In the genomic region with DNA sequence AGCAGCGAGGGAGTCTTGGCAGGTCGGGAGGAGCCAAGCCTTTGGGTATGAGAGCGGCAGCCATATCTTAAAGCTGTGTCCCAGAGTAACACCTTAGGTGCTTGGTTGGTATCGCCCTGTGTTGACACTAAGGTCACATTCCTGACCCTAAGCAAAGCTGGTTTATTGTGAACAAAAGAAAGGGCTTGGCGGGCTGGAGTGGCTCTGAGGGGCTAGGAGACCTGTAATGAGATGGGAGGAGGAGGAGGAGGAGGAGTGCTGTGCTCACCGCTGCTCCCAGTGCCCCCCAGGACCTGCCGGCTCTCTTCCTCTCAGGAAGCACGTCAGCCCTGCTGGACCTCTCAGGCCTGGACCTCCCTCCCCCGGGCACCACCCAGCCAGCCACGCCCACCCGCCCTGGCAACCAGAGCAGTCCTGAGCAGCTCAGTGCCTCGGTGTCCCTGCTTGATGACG, we compare ENCODE assay signal across 15 mouse cellular contexts. TPM values are rescaled to one million over a fixed set of nuclear protein-coding genes. Genes with fewer than 3 reads are reported as not detected.
DNase-seq lines count a peak whose midpoint lies in the region; ATAC-seq and TF ChIP-seq lines count a peak whose summit lies in the region.
"Had no signal": no experiment of that assay in that cellular context is flagged by ENCODE, and none has a peak within 500 bp of the region (broad histone marks: within the 10 kb centered on the region; RNA-seq: fewer than 3 reads in every experiment).

No protein-coding gene starts in this region.

- 39% methylated on average over 13 of the region's 13 CpGs for WGBS in hindbrain, embryonic 13.5 days
- 30% methylated on average over 13 of the region's 13 CpGs for WGBS in hindbrain, embryonic 14.5 days
- WGBS in embryonic facial prominence, embryonic 15.5 days: 47% methylated on average over 12 of the region's 13 CpGs
- WGBS in lung, embryonic 14.5 days: 21% methylated on average over 13 of the region's 13 CpGs

- H3K9me3 ChIP-seq in hindbrain, embryonic 13.5 days: no peaks in the 10 kb centered on the region
- H3K9me3 ChIP-seq in hindbrain, embryonic 14.5 days (ENCODE audit: control insufficient read depth, low read length): no peaks in the 10 kb centered on the region
- H3K9me3 ChIP-seq in G1E (replicated peaks): no peaks in the 10 kb centered on the region
- no peaks in the 10 kb centered on the region for H3K9me3 ChIP-seq in embryonic facial prominence, embryonic 15.5 days (replicated peaks)
- no peaks in the 10 kb centered on the region for H3K9me3 ChIP-seq in lung, embryonic 14.5 days (ENCODE audit: low read depth, low read length)

- no peak overlapping the region for H3K4me2 ChIP-seq in hindbrain, embryonic 13.5 days
- H3K4me2 ChIP-seq in hindbrain, embryonic 14.5 days (replicated peaks): no peak overlapping the region
- no peak overlapping the region for H3K4me2 ChIP-seq in embryonic facial prominence, embryonic 15.5 days (replicated peaks)
- 0 out of 2 replicates have a peak overlapping the region, but pooled peaks have one; percentile 23 for H3K4me2 ChIP-seq in lung, embryonic 14.5 days

- 0 out of 2 replicates have a peak overlapping the region, but pooled peaks have one; percentile 48 for H3K27ac ChIP-seq in hindbrain, embryonic 13.5 days
- H3K27ac ChIP-seq in hindbrain, embryonic 14.5 days: no peak overlapping the region
- H3K27ac ChIP-seq in embryonic facial prominence, embryonic 15.5 days (replicated peaks): 0 out of 2 replicates have a peak overlapping the region, but pooled peaks have one; percentile 19
- H3K27ac ChIP-seq in lung, embryonic 14.5 days (ENCODE audit: low read depth): peak overlapping the region; percentile 58; the same call in 1 of the 2 replicates

- DNase-seq in hindbrain, embryonic 14.5 days (ENCODE audit: low spot score): no peak
- no peak for DNase-seq in G1E (ENCODE audit: low spot score)
- DNase-seq in lung, embryonic 14.5 days: peak; percentile 31
- DNase-seq in natural killer cell, adult 2 months (ENCODE audit: low spot score in 2 of 2): no peak
- no peak for DNase-seq in ovary, postnatal 10 days (ENCODE audit: low spot score)
- DNase-seq in frontal cortex, postnatal 14 days (ENCODE audit: low spot score in 2 of 2): no peak
- DNase-seq: adrenal gland, postnatal 14 days; cerebellum, adult 2 months; kidney, adult 11 months had no signal

- TF ChIP-seq CTCF in G1E (IDR thresholded peaks at IDR 0.05; ENCODE audit: low read depth, low read length): no peak
- no peak for TF ChIP-seq CTCF in lung, embryonic 14.5 days (IDR thresholded peaks at IDR 0.05; ENCODE audit: low read depth)

- no peak for ATAC-seq in hindbrain, embryonic 13.5 days (ENCODE audit: low FRiP score)
- no peak for ATAC-seq in hindbrain, embryonic 14.5 days (ENCODE audit: low FRiP score)
- ATAC-seq in G1E (ENCODE audit: extremely low read depth, insufficient number of reproducible peaks, low FRiP score, poor library complexity, severe bottlenecking): no peak
- no peak for ATAC-seq in embryonic facial prominence, embryonic 15.5 days (ENCODE audit: insufficient number of reproducible peaks, low FRiP score, low TSS enrichment, low read depth)
- peak; percentile 48 for ATAC-seq in lung, embryonic 14.5 days (ENCODE audit: insufficient read depth)

- H3K27me3 ChIP-seq in hindbrain, embryonic 13.5 days: no peaks in the 10 kb centered on the region
- H3K27me3 ChIP-seq in hindbrain, embryonic 14.5 days (ENCODE audit: control insufficient read depth, insufficient read depth, low read length): no peaks in the 10 kb centered on the region
- no peaks in the 10 kb centered on the region for H3K27me3 ChIP-seq in G1E (ENCODE audit: insufficient read depth, low read length)
- H3K27me3 ChIP-seq in embryonic facial prominence, embryonic 15.5 days: no peaks in the 10 kb centered on the region
- H3K27me3 ChIP-seq in lung, embryonic 14.5 days (ENCODE audit: insufficient read depth, low read length): no peaks in the 10 kb centered on the region

- H3K4me3 ChIP-seq in hindbrain, embryonic 13.5 days: no peak overlapping the region
- no peak overlapping the region for H3K4me3 ChIP-seq in hindbrain, embryonic 14.5 days (replicated peaks; ENCODE audit: low read length)
- H3K4me3 ChIP-seq in G1E (ENCODE audit: low read depth, low read length): peak overlapping the region; percentile 63; the same call in 1 of the 2 replicates
- no peak overlapping the region for H3K4me3 ChIP-seq in embryonic facial prominence, embryonic 15.5 days (replicated peaks)
- no peak overlapping the region for H3K4me3 ChIP-seq in lung, embryonic 14.5 days (ENCODE audit: low read depth, low read length)
- H3K4me3 ChIP-seq: erythroblast, embryonic 14.5 days had no signal

- peaks cover 10% of the 10 kb centered on the region for H3K4me1 ChIP-seq in hindbrain, embryonic 13.5 days (replicated peaks)
- no peaks in the 10 kb centered on the region for H3K4me1 ChIP-seq in hindbrain, embryonic 14.5 days (replicated peaks; ENCODE audit: control insufficient read depth, insufficient read depth, low read length)
- peaks cover 75% of the 10 kb centered on the region for H3K4me1 ChIP-seq in G1E (ENCODE audit: insufficient read depth, low read depth, low read length)
- H3K4me1 ChIP-seq in embryonic facial prominence, embryonic 15.5 days: peaks cover 24% of the 10 kb centered on the region
- peaks cover 6% of the 10 kb centered on the region; the same call in 1 of the 2 replicates for H3K4me1 ChIP-seq in lung, embryonic 14.5 days (ENCODE audit: insufficient read depth)

- H3K9ac ChIP-seq in hindbrain, embryonic 13.5 days: peak overlapping the region; percentile 19; the same call in 1 of the 2 replicates
- no peak overlapping the region for H3K9ac ChIP-seq in hindbrain, embryonic 14.5 days
- no peak overlapping the region for H3K9ac ChIP-seq in embryonic facial prominence, embryonic 15.5 days
- no peak overlapping the region for H3K9ac ChIP-seq in lung, embryonic 14.5 days

- peaks cover 97% of the 10 kb centered on the region for H3K36me3 ChIP-seq in hindbrain, embryonic 13.5 days
- H3K36me3 ChIP-seq in hindbrain, embryonic 14.5 days (replicated peaks; ENCODE audit: control insufficient read depth, insufficient read depth): peaks cover 85% of the 10 kb centered on the region
- peaks cover 98% of the 10 kb centered on the region for H3K36me3 ChIP-seq in G1E (replicated peaks)
- H3K36me3 ChIP-seq in embryonic facial prominence, embryonic 15.5 days: peaks cover 83% of the 10 kb centered on the region
- peaks cover 95% of the 10 kb centered on the region for H3K36me3 ChIP-seq in lung, embryonic 14.5 days (ENCODE audit: insufficient read depth)

RNA-seq across cellular contexts. Expression of gene Gm49510, which starts 10.0 kb away (rescaled TPM):
- polyA plus RNA-seq in hindbrain, embryonic 13.5 days (2015; fragmentation: Nextera tagmentation; extraction: Ambion mirVana): not detected in 2 replicates
- polyA plus RNA-seq in hindbrain, embryonic 14.5 days (2014; fragmentation: Nextera tagmentation; extraction: Ambion mirVana): 0.16 TPM in 1 of 2 replicates, not detected in the other
- total RNA-seq in G1E (2014; fragmentation: Nextera tagmentation) (not detected in 2 replicates), G1E (2017) (1.3 and 1.4 TPM in 2 replicates)
- 6.3 and 8.2 TPM in 2 replicates for polyA plus RNA-seq in G1E (2012)
- polyA plus RNA-seq in embryonic facial prominence, embryonic 15.5 days (2015; fragmentation: Nextera tagmentation; extraction: Ambion mirVana): 0.71 and 0.85 TPM in 2 replicates
- polyA plus RNA-seq in lung, embryonic 14.5 days (2014; fragmentation: Nextera tagmentation; extraction: Ambion mirVana): 0.18 and 0.70 TPM in 2 replicates
- total RNA-seq: adrenal gland, postnatal 14 days; gastrocnemius, postnatal 4 days had no signal

RNA-seq across cellular contexts. Expression of gene Sh3bp1, which starts 10.1 kb away (rescaled TPM):
- polyA plus RNA-seq in hindbrain, embryonic 13.5 days (2015; fragmentation: Nextera tagmentation; extraction: Ambion mirVana): 3.8 and 4.5 TPM in 2 replicates
- polyA plus RNA-seq in hindbrain, embryonic 14.5 days (2014; fragmentation: Nextera tagmentation; extraction: Ambion mirVana): 3.7 and 5.5 TPM in 2 replicates
- 207 and 231 TPM in 2 replicates for total RNA-seq in G1E (2014; fragmentation: Nextera tagmentation)
- 32.7 and 34.1 TPM in 2 replicates for total RNA-seq in G1E (2017)
- polyA plus RNA-seq in G1E (2012): 1,400 and 1,821 TPM in 2 replicates
- polyA plus RNA-seq in embryonic facial prominence, embryonic 15.5 days (2015; fragmentation: Nextera tagmentation; extraction: Ambion mirVana): 56.7 and 68.1 TPM in 2 replicates
- 43.5 and 43.9 TPM in 2 replicates for polyA plus RNA-seq in lung, embryonic 14.5 days (2014; fragmentation: Nextera tagmentation; extraction: Ambion mirVana)

RNA-seq across cellular contexts. Expression of gene Gga1, which starts 12.4 kb away (rescaled TPM):
- polyA plus RNA-seq in hindbrain, embryonic 13.5 days (2015; fragmentation: Nextera tagmentation; extraction: Ambion mirVana): 49.9 and 50.6 TPM in 2 replicates
- polyA plus RNA-seq in hindbrain, embryonic 14.5 days (2014; fragmentation: Nextera tagmentation; extraction: Ambion mirVana): 40.1 and 43.0 TPM in 2 replicates
- total RNA-seq in G1E (2014; fragmentation: Nextera tagmentation) (52.6 and 60.2 TPM in 2 replicates), G1E (2017) (9.6 and 10.0 TPM in 2 replicates)
- 158 and 177 TPM in 2 replicates for polyA plus RNA-seq in G1E (2012)
- 56.0 and 62.0 TPM in 2 replicates for polyA plus RNA-seq in embryonic facial prominence, embryonic 15.5 days (2015; fragmentation: Nextera tagmentation; extraction: Ambion mirVana)
- 50.9 and 57.0 TPM in 2 replicates for polyA plus RNA-seq in lung, embryonic 14.5 days (2014; fragmentation: Nextera tagmentation; extraction: Ambion mirVana)

RNA-seq across cellular contexts. Expression of gene Pdxp, which starts 24.3 kb away (rescaled TPM):
- polyA plus RNA-seq in hindbrain, embryonic 13.5 days (2015; fragmentation: Nextera tagmentation; extraction: Ambion mirVana): 62.7 and 64.3 TPM in 2 replicates
- 105 and 121 TPM in 2 replicates for polyA plus RNA-seq in hindbrain, embryonic 14.5 days (2014; fragmentation: Nextera tagmentation; extraction: Ambion mirVana)
- total RNA-seq in G1E (2014; fragmentation: Nextera tagmentation) (26.6 and 31.4 TPM in 2 replicates), G1E (2017) (13.9 and 18.1 TPM in 2 replicates)
- 39.7 and 40.6 TPM in 2 replicates for polyA plus RNA-seq in G1E (2012)
- 17.3 and 19.9 TPM in 2 replicates for polyA plus RNA-seq in embryonic facial prominence, embryonic 15.5 days (2015; fragmentation: Nextera tagmentation; extraction: Ambion mirVana)
- polyA plus RNA-seq in lung, embryonic 14.5 days (2014; fragmentation: Nextera tagmentation; extraction: Ambion mirVana): 17.9 and 21.9 TPM in 2 replicates

RNA-seq across cellular contexts. Expression of gene Lgals2, which starts 34.1 kb away (rescaled TPM):
- polyA plus RNA-seq in hindbrain, embryonic 13.5 days (2015; fragmentation: Nextera tagmentation; extraction: Ambion mirVana): not detected in 2 replicates
- not detected in 2 replicates for polyA plus RNA-seq in hindbrain, embryonic 14.5 days (2014; fragmentation: Nextera tagmentation; extraction: Ambion mirVana)
- total RNA-seq in G1E (2014; fragmentation: Nextera tagmentation): not detected in 2 replicates
- not detected in 2 replicates for total RNA-seq in G1E (2017)
- not detected in 2 replicates for polyA plus RNA-seq in G1E (2012)
- polyA plus RNA-seq in embryonic facial prominence, embryonic 15.5 days (2015; fragmentation: Nextera tagmentation; extraction: Ambion mirVana): 1.0 TPM in 2 replicates
- polyA plus RNA-seq in lung, embryonic 14.5 days (2014; fragmentation: Nextera tagmentation; extraction: Ambion mirVana): 0.34 TPM in 1 of 2 replicates, not detected in the other
- total RNA-seq: gastrocnemius, postnatal 4 days; left cerebral cortex, postnatal 14 days; MEL had no signal
- polyA plus RNA-seq: erythroblast, embryonic 14.5 days had no signal

Comparison
In these comparisons a context has a peak if more than half of its experiments do, and no peak if none do; other contexts are left out.
1. RNA of gene Sh3bp1, which starts 10.1 kb away (polyA plus RNA-seq): 1,400 to 1,821 TPM in G1E; 56.7 to 68.1 TPM in embryonic facial prominence, embryonic 15.5 days, 43.5 to 43.9 TPM in lung, embryonic 14.5 days, 3.8 to 4.5 TPM in hindbrain, embryonic 13.5 days and 3.7 to 5.5 TPM in hindbrain, embryonic 14.5 days; every median in the first group is over 10 times any median in the second.